Mouse (Mus musculus): ENCODE results near the gene Birc3.

- TF ChIP-seq CTCF (IDR thresholded peaks at IDR 0.05; ENCODE audit: control insufficient read depth, insufficient read depth, insufficient replicate concordance, low read depth, low read length), result peak; percentile 64; the same call in 1 of the 2 replicates
- no peak for TF ChIP-seq POLR2A (IDR thresholded peaks at IDR 0.05; ENCODE audit: control insufficient read depth, low read depth, low read length)
These were observed 24.5 kb upstream of the Birc3 start for GRCm38 (mm10) chr9:7897502-7897901.
